Mouse (Mus musculus): ENCODE measurements around the gene Cdsn. TPM values are rescaled to one million over a fixed set of nuclear protein-coding genes. Genes with fewer than 3 reads are reported as not detected.

Cdsn gene
- polyA plus RNA-seq, 1 experiment = 19.7 TPM

GRCm38 (mm10) chr17:35548636-35549035 lies 3.3 kb upstream of the Cdsn start:
- Histone ChIP-seq H3K4me3 (ENCODE audit: insufficient read depth, low read depth, low read length) (no peak overlapping the region), H3K4me1 (ENCODE audit: control insufficient read depth, insufficient read depth, insufficient read length, low read length) (peaks cover 10% of the 10 kb centered on the region), H3K27ac (replicated peaks; ENCODE audit: low read depth, low read length) (no peak overlapping the region)

GRCm38 (mm10) chr17:35549437-35550142 lies 2.3 kb upstream of the Cdsn start:
- Histone ChIP-seq H3K4me3 (ENCODE audit: insufficient read depth, low read depth, low read length) (no peak overlapping the region), H3K27ac (replicated peaks; ENCODE audit: low read depth, low read length) (peak overlapping the region; percentile 65), H3K4me1 (ENCODE audit: control insufficient read depth, insufficient read depth, insufficient read length, low read length) (peaks cover 10% of the 10 kb centered on the region)

- Histone ChIP-seq H3K4me1 (ENCODE audit: control insufficient read depth, insufficient read depth, insufficient read length, low read length) (peaks cover 10% of the 10 kb centered on the region), H3K4me3 (ENCODE audit: insufficient read depth, low read depth, low read length) (no peak overlapping the region), H3K27ac (replicated peaks; ENCODE audit: low read depth, low read length) (peak overlapping the region; percentile 53; the same call in 1 of the 2 replicates)
These were observed 1.8 kb upstream of the Cdsn start for GRCm38 (mm10) chr17:35550143-35550494.

- H3K4me1 ChIP-seq (ENCODE audit: control insufficient read depth, insufficient read depth, insufficient read length, low read length) = peaks cover 10% of the 10 kb centered on the region
- no peak overlapping the region for H3K4me3 ChIP-seq (ENCODE audit: insufficient read depth, low read depth, low read length)
- H3K27ac ChIP-seq (replicated peaks; ENCODE audit: low read depth, low read length) = no peak overlapping the region
These were observed 1.1 kb upstream of the Cdsn start for GRCm38 (mm10) chr17:35550871-35551270.

GRCm38 (mm10) chr17:35554321-35554720 lies 2.4 kb downstream of the Cdsn start:
- Histone ChIP-seq H3K4me1 (ENCODE audit: control insufficient read depth, insufficient read depth, insufficient read length, low read length) (peaks cover 8% of the 10 kb centered on the region; the same call in 1 of the 2 replicates), H3K27ac (replicated peaks; ENCODE audit: low read depth, low read length) (no peak overlapping the region), H3K4me3 (ENCODE audit: insufficient read depth, low read depth, low read length) (no peak overlapping the region)

GRCm38 (mm10) chr17:35554761-35555397 lies 3.0 kb downstream of the Cdsn start:
- Histone ChIP-seq H3K4me3 (ENCODE audit: insufficient read depth, low read depth, low read length) (no peak overlapping the region), H3K4me1 (ENCODE audit: control insufficient read depth, insufficient read depth, insufficient read length, low read length) (peaks cover 8% of the 10 kb centered on the region; the same call in 1 of the 2 replicates), H3K27ac (replicated peaks; ENCODE audit: low read depth, low read length) (no peak overlapping the region)

- Histone ChIP-seq H3K27ac (replicated peaks; ENCODE audit: low read depth, low read length) (no peak overlapping the region), H3K4me1 (ENCODE audit: control insufficient read depth, insufficient read depth, insufficient read length, low read length) (peaks cover 4% of the 10 kb centered on the region; the same call in 1 of the 2 replicates), H3K4me3 (ENCODE audit: insufficient read depth, low read depth, low read length) (no peak overlapping the region)
These were observed 4.3 kb downstream of the Cdsn start for GRCm38 (mm10) chr17:35556186-35556765.

- no peak overlapping the region for H3K27ac ChIP-seq (replicated peaks; ENCODE audit: low read depth, low read length)
- peaks cover under 1% of the 10 kb centered on the region; the same call in 1 of the 2 replicates for H3K4me1 ChIP-seq (ENCODE audit: control insufficient read depth, insufficient read depth, insufficient read length, low read length)
- H3K4me3 ChIP-seq (ENCODE audit: insufficient read depth, low read depth, low read length) = no peak overlapping the region
These were observed 4.9 kb downstream of the Cdsn start for GRCm38 (mm10) chr17:35556812-35557211.

GRCm38 (mm10) chr17:35557351-35557750 lies 5.4 kb downstream of the Cdsn start:
- no peaks in the 10 kb centered on the region for H3K4me1 ChIP-seq (ENCODE audit: control insufficient read depth, insufficient read depth, insufficient read length, low read length)
- H3K4me3 ChIP-seq (ENCODE audit: insufficient read depth, low read depth, low read length) = no peak overlapping the region
- H3K27ac ChIP-seq (replicated peaks; ENCODE audit: low read depth, low read length) = no peak overlapping the region

- Histone ChIP-seq H3K27ac (replicated peaks; ENCODE audit: low read depth, low read length) (no peak overlapping the region), H3K4me3 (ENCODE audit: insufficient read depth, low read depth, low read length) (no peak overlapping the region), H3K4me1 (ENCODE audit: control insufficient read depth, insufficient read depth, insufficient read length, low read length) (no peaks in the 10 kb centered on the region)
These were observed 6.3 kb downstream of the Cdsn start for GRCm38 (mm10) chr17:35558216-35558615.

GRCm38 (mm10) chr17:35567150-35567549 lies 15.2 kb downstream of the Cdsn start, which contains the start of gene 2300002M23Rik:
2300002M23Rik (plus strand) TSS chr17:35567450.
- no peak within 1 kb of the TSS for H3K27ac ChIP-seq (replicated peaks; ENCODE audit: low read depth, low read length)

GRCm38 (mm10) chr17:35567767-35568166 lies 15.8 kb downstream of the Cdsn start:
- no peaks in the 10 kb centered on the region for H3K4me1 ChIP-seq (ENCODE audit: control insufficient read depth, insufficient read depth, insufficient read length, low read length)
- H3K27ac ChIP-seq (replicated peaks; ENCODE audit: low read depth, low read length) = no peak overlapping the region
- H3K4me3 ChIP-seq (ENCODE audit: insufficient read depth, low read depth, low read length) = no peak overlapping the region

More at GRCm38 (mm10) chr17:35567150-35567549, 15.2 kb downstream of the Cdsn start, which contains the start of gene 2300002M23Rik:
- Histone ChIP-seq H3K4me1 (ENCODE audit: control insufficient read depth, insufficient read depth, insufficient read length, low read length) (no peaks in the 10 kb centered on the region), H3K4me3 (ENCODE audit: insufficient read depth, low read depth, low read length) (no peak within 1 kb of the TSS)

GRCm38 (mm10) chr17:35569091-35569944 lies 17.4 kb downstream of the Cdsn start:
- Histone ChIP-seq H3K4me1 (ENCODE audit: control insufficient read depth, insufficient read depth, insufficient read length, low read length) (no peaks in the 10 kb centered on the region), H3K4me3 (ENCODE audit: insufficient read depth, low read depth, low read length) (no peak overlapping the region), H3K27ac (replicated peaks; ENCODE audit: low read depth, low read length) (no peak overlapping the region)

- no peak overlapping the region for H3K27ac ChIP-seq (replicated peaks; ENCODE audit: low read depth, low read length)
- H3K4me1 ChIP-seq (ENCODE audit: control insufficient read depth, insufficient read depth, insufficient read length, low read length) = no peaks in the 10 kb centered on the region
- H3K4me3 ChIP-seq (ENCODE audit: insufficient read depth, low read depth, low read length) = no peak overlapping the region
These were observed 18.9 kb downstream of the Cdsn start for GRCm38 (mm10) chr17:35570836-35571235.

- Histone ChIP-seq H3K4me1 (ENCODE audit: control insufficient read depth, insufficient read depth, insufficient read length, low read length) (no peaks in the 10 kb centered on the region), H3K4me3 (ENCODE audit: insufficient read depth, low read depth, low read length) (no peak overlapping the region), H3K27ac (replicated peaks; ENCODE audit: low read depth, low read length) (no peak overlapping the region)
These were observed 19.5 kb downstream of the Cdsn start for GRCm38 (mm10) chr17:35571477-35571876.

Data from brown adipose tissue, adult 24 weeks (tissue).